9 mouse cellular contexts compared by ENCODE assay signal in genomic region chr17:83889691-83890372, GRCm38 (mm10). TPM values are rescaled to one million over a fixed set of nuclear protein-coding genes. Genes with fewer than 3 reads are reported as not detected.
DNase-seq lines count a peak whose midpoint lies in the region; ATAC-seq and TF ChIP-seq lines count a peak whose summit lies in the region.
"Had no signal": no experiment of that assay in that cellular context is flagged by ENCODE, and none has a peak within 500 bp of the region (broad histone marks: within the 10 kb centered on the region; RNA-seq: fewer than 3 reads in every experiment).

No protein-coding gene starts in this region.

- 25% methylated on average over 13 of the region's 13 CpGs for WGBS in forebrain, embryonic 15.5 days
- WGBS in kidney, embryonic 16.5 days = 28% methylated on average over 13 of the region's 13 CpGs
- 68% methylated on average over 13 of the region's 13 CpGs for WGBS in liver, embryonic 12.5 days (ENCODE audit: insufficient replicate concordance)

- H3K27ac ChIP-seq in MEL (ENCODE audit: control insufficient read depth, low read depth, low read length) = no peak overlapping the region
- peak overlapping the region; percentile 55 for H3K27ac ChIP-seq in forebrain, embryonic 15.5 days (replicated peaks)
- peak overlapping the region; percentile 94 for H3K27ac ChIP-seq in kidney, embryonic 16.5 days (ENCODE audit: low read length)
- peak overlapping the region; percentile 51 for H3K27ac ChIP-seq in liver, embryonic 12.5 days
- H3K27ac ChIP-seq: neural tube, embryonic 12.5 days had no signal

- TF ChIP-seq CTCF in MEL (IDR thresholded peaks at IDR 0.05 in 2 of 3, conservative IDR thresholded peaks at IDR 0.05 in 1 of 3; ENCODE audit: control insufficient read depth in 1 of 3, insufficient read depth in 1 of 3, low read depth in 2 of 3, low read length in 3 of 3, poor library complexity in 1 of 3, severe bottlenecking in 1 of 3) = no peak

- H3K27me3 ChIP-seq in MEL (ENCODE audit: control insufficient read depth in 1 of 2, insufficient read depth in 2 of 2, low read length in 2 of 2) = no peaks in the 10 kb centered on the region
- H3K27me3 ChIP-seq in forebrain, embryonic 15.5 days = no peaks in the 10 kb centered on the region
- no peaks in the 10 kb centered on the region for H3K27me3 ChIP-seq in kidney, embryonic 16.5 days (ENCODE audit: insufficient read depth, low read length)
- no peaks in the 10 kb centered on the region for H3K27me3 ChIP-seq in liver, embryonic 12.5 days (replicated peaks)
- H3K27me3 ChIP-seq: neural tube, embryonic 12.5 days had no signal

- no peak overlapping the region for H3K9ac ChIP-seq in MEL (ENCODE audit: control insufficient read depth, low read depth, low read length, poor library complexity, severe bottlenecking)
- H3K9ac ChIP-seq in forebrain, embryonic 15.5 days (replicated peaks) = no peak overlapping the region
- no peak overlapping the region for H3K9ac ChIP-seq in kidney, embryonic 16.5 days (replicated peaks; ENCODE audit: low read length)
- no peak overlapping the region for H3K9ac ChIP-seq in liver, embryonic 12.5 days
- H3K9ac ChIP-seq: neural tube, embryonic 12.5 days had no signal

- H3K79me2 ChIP-seq in MEL (ENCODE audit: control insufficient read depth, insufficient read depth, low read length, poor library complexity) = no peaks in the 10 kb centered on the region

- TF ChIP-seq POLR2A in MEL (IDR thresholded peaks at IDR 0.05; ENCODE audit: control insufficient read depth in 1 of 2, insufficient read depth in 1 of 2, low read depth in 1 of 2, low read length in 2 of 2, poor library complexity in 1 of 2) = no peak

- DNase-seq in cerebellum, adult 11-12 months = peak; percentile 46
- DNase-seq in cerebellum, adult 8-10 months = no peak
- no peak for DNase-seq in MEL (ENCODE audit: low read depth, low spot score)
- peak; percentile 68 for DNase-seq in ovary, postnatal 36 days (ENCODE audit: low spot score)
- DNase-seq in thymus, postnatal 14 days = no peak

- H3K4me3 ChIP-seq in MEL (ENCODE audit: control insufficient read depth in 1 of 2, insufficient read depth in 1 of 2, low read depth in 2 of 2, low read length in 2 of 2) = no peak overlapping the region
- H3K4me3 ChIP-seq in forebrain, embryonic 15.5 days = no peak overlapping the region
- H3K4me3 ChIP-seq in kidney, embryonic 16.5 days (ENCODE audit: low read length) = no peak overlapping the region
- H3K4me3 ChIP-seq in liver, embryonic 12.5 days = no peak overlapping the region
- H3K4me3 ChIP-seq: neural tube, embryonic 12.5 days had no signal

- no peak overlapping the region for H3K4me2 ChIP-seq in forebrain, embryonic 15.5 days (replicated peaks)
- H3K4me2 ChIP-seq in kidney, embryonic 16.5 days (replicated peaks; ENCODE audit: low read depth, low read length) = no peak overlapping the region
- H3K4me2 ChIP-seq in liver, embryonic 12.5 days = no peak overlapping the region
- H3K4me2 ChIP-seq: neural tube, embryonic 12.5 days had no signal

- H3K4me1 ChIP-seq in MEL (ENCODE audit: control insufficient read depth in 1 of 2, insufficient read depth in 2 of 2, low read length in 2 of 2) = peaks cover 0 to 14% of the 10 kb centered on the region in 2 experiments; a peak in 2 of 4 replicates
- peaks cover 20% of the 10 kb centered on the region for H3K4me1 ChIP-seq in forebrain, embryonic 15.5 days
- peaks cover 35% of the 10 kb centered on the region for H3K4me1 ChIP-seq in kidney, embryonic 16.5 days (ENCODE audit: insufficient read depth, low read length)
- H3K4me1 ChIP-seq in liver, embryonic 12.5 days = peaks cover 13% of the 10 kb centered on the region

- no peak for TF ChIP-seq EP300 in MEL (IDR thresholded peaks at IDR 0.05; ENCODE audit: low read depth in 1 of 2, low read length in 2 of 2)

- no peaks in the 10 kb centered on the region for H3K9me3 ChIP-seq in MEL (replicated peaks; ENCODE audit: insufficient read depth, low read length)
- H3K9me3 ChIP-seq in forebrain, embryonic 15.5 days = no peaks in the 10 kb centered on the region
- H3K9me3 ChIP-seq in kidney, embryonic 16.5 days (ENCODE audit: low read length) = no peaks in the 10 kb centered on the region
- no peaks in the 10 kb centered on the region for H3K9me3 ChIP-seq in liver, embryonic 12.5 days (replicated peaks)
- H3K9me3 ChIP-seq: neural tube, embryonic 12.5 days had no signal

- ATAC-seq in forebrain, embryonic 15.5 days (replicated peaks) = peak; percentile 89
- peak; percentile 57 for ATAC-seq in kidney, embryonic 16.5 days (ENCODE audit: low FRiP score, low TSS enrichment)
- no peak for ATAC-seq in liver, embryonic 12.5 days

- H3K36me3 ChIP-seq in MEL (ENCODE audit: control insufficient read depth in 1 of 2, insufficient read depth in 2 of 2, low read length in 2 of 2) = no peaks in the 10 kb centered on the region; a peak in 2 of 4 replicates
- H3K36me3 ChIP-seq in forebrain, embryonic 15.5 days = no peaks in the 10 kb centered on the region
- H3K36me3 ChIP-seq in kidney, embryonic 16.5 days (ENCODE audit: insufficient read depth, low read length) = no peaks in the 10 kb centered on the region
- no peaks in the 10 kb centered on the region for H3K36me3 ChIP-seq in liver, embryonic 12.5 days
- H3K36me3 ChIP-seq: neural tube, embryonic 12.5 days had no signal

- no peak for TF ChIP-seq RAD21 in MEL (IDR thresholded peaks at IDR 0.05; ENCODE audit: low read depth, low read length)

TF ChIP-seq in MEL, 35 proteins besides CTCF, POLR2A, EP300 and RAD21:
- TF ChIP-seq ZMIZ1 (IDR thresholded peaks at IDR 0.05; ENCODE audit: low read depth, low read length) (no peak), GATA1 (IDR thresholded peaks at IDR 0.05; ENCODE audit: low read depth, low read length) (0 out of 2 replicates have a peak, but pooled peaks have one; percentile 14)

RNA-seq across cellular contexts. Expression of gene Haao, which starts 42.1 kb away (rescaled TPM):
- total RNA-seq in MEL (2012; rRNA removed) = 1.2 and 1.5 TPM in 2 replicates
- polyA plus RNA-seq in MEL (2012; ENCODE audit: insufficient read depth in 1 of 2, insufficient read length in 2 of 2, low read depth in 1 of 2, low replicate concordance in 2 of 2, missing spikeins in 1 of 2) = 1 to 10 TPM in 1 of 2 experiments, not detected in 1; 2.8 TPM
- 0.13 TPM in 1 of 2 replicates, not detected in the other for polyA plus RNA-seq in forebrain, embryonic 15.5 days (2015; fragmentation: Nextera tagmentation; extraction: Ambion mirVana)
- polyA plus RNA-seq in kidney, embryonic 16.5 days (2015; fragmentation: Nextera tagmentation; extraction: Ambion mirVana) = 2.9 and 3.4 TPM in 2 replicates
- 7.1 and 7.7 TPM in 2 replicates for polyA plus RNA-seq in liver, embryonic 12.5 days (2016; fragmentation: Nextera tagmentation; extraction: Ambion mirVana)
- polyA plus RNA-seq: neural tube, embryonic 12.5 days had no signal

Comparison
In these comparisons a context has a peak if more than half of its experiments do, and no peak if none do; other contexts are left out.
1. DNase-seq: peak in cerebellum, adult 11-12 months (single experiment) and ovary, postnatal 36 days (single experiment); none in cerebellum, adult 8-10 months (single experiment), MEL (single experiment) and thymus, postnatal 14 days (single experiment).